In genomic region chr2:145421889-145422212, GRCm38 (mm10) we compare ENCODE assay signal across 26 mouse cellular contexts.
DNase-seq lines count a peak whose midpoint lies in the region; ATAC-seq and TF ChIP-seq lines count a peak whose summit lies in the region.
"Had no signal": no experiment of that assay in that cellular context is flagged by ENCODE, and none has a peak within 500 bp of the region (broad histone marks: within the 10 kb centered on the region; RNA-seq: fewer than 3 reads in every experiment).

No protein-coding gene starts in this region.

- no peak for TF ChIP-seq CTCF in midbrain, postnatal 0 days (IDR thresholded peaks at IDR 0.05)
- no peak for TF ChIP-seq CTCF in liver, postnatal 0 days (IDR thresholded peaks at IDR 0.05; ENCODE audit: low read depth)

- H3K27me3 ChIP-seq in kidney, embryonic 16.5 days (ENCODE audit: insufficient read depth, low read length) = no peaks in the 10 kb centered on the region
- H3K27me3 ChIP-seq in midbrain, embryonic 13.5 days = no peaks in the 10 kb centered on the region
- no peaks in the 10 kb centered on the region for H3K27me3 ChIP-seq in midbrain, postnatal 0 days (ENCODE audit: insufficient read depth, low read length)
- no peaks in the 10 kb centered on the region for H3K27me3 ChIP-seq in hindbrain, embryonic 12.5 days
- no peaks in the 10 kb centered on the region for H3K27me3 ChIP-seq in hindbrain, embryonic 14.5 days (ENCODE audit: control insufficient read depth, insufficient read depth, low read length)
- no peaks in the 10 kb centered on the region for H3K27me3 ChIP-seq in liver, postnatal 0 days (ENCODE audit: insufficient read depth, low read length)
- H3K27me3 ChIP-seq: forebrain, embryonic 13.5 days; neural tube, embryonic 13.5 days; stomach, embryonic 15.5 days had no signal

- 0 out of 2 replicates have a peak, but pooled peaks have one; percentile 19 for ATAC-seq in kidney, embryonic 16.5 days (ENCODE audit: low FRiP score, low TSS enrichment)
- ATAC-seq in midbrain, embryonic 13.5 days = peak; percentile 61; the same call in 1 of the 2 replicates
- ATAC-seq in midbrain, postnatal 0 days (ENCODE audit: low FRiP score) = no peak
- ATAC-seq in hindbrain, embryonic 12.5 days (ENCODE audit: low FRiP score) = peak; percentile 66
- ATAC-seq in hindbrain, embryonic 14.5 days (ENCODE audit: low FRiP score) = 0 out of 2 replicates have a peak, but pooled peaks have one; percentile 31
- no peak for ATAC-seq in liver, postnatal 0 days
- ATAC-seq: forebrain, embryonic 13.5 days; inflammation-experienced regulatory T-cells, adult 6 months had no signal

- H3K27ac ChIP-seq in kidney, embryonic 16.5 days (ENCODE audit: low read length) = no peak overlapping the region
- peak overlapping the region; percentile 31 for H3K27ac ChIP-seq in midbrain, embryonic 13.5 days
- H3K27ac ChIP-seq in midbrain, postnatal 0 days (ENCODE audit: low read depth, low read length) = no peak overlapping the region
- peak overlapping the region; percentile 49 for H3K27ac ChIP-seq in hindbrain, embryonic 12.5 days
- H3K27ac ChIP-seq in hindbrain, embryonic 14.5 days = no peak overlapping the region
- H3K27ac ChIP-seq in liver, postnatal 0 days (ENCODE audit: low read depth) = no peak overlapping the region
- H3K27ac ChIP-seq: forebrain, embryonic 13.5 days; liver, embryonic 14.5 days; neural tube, embryonic 13.5 days; stomach, embryonic 15.5 days had no signal

- no peaks in the 10 kb centered on the region for H3K4me1 ChIP-seq in kidney, embryonic 16.5 days (ENCODE audit: insufficient read depth, low read length)
- H3K4me1 ChIP-seq in midbrain, embryonic 13.5 days (replicated peaks) = peaks cover 11% of the 10 kb centered on the region
- no peaks in the 10 kb centered on the region for H3K4me1 ChIP-seq in midbrain, postnatal 0 days (ENCODE audit: insufficient read depth, low read length)
- peaks cover 13% of the 10 kb centered on the region for H3K4me1 ChIP-seq in hindbrain, embryonic 12.5 days
- peaks cover 11% of the 10 kb centered on the region; the same call in 1 of the 2 replicates for H3K4me1 ChIP-seq in hindbrain, embryonic 14.5 days (replicated peaks; ENCODE audit: control insufficient read depth, insufficient read depth, low read length)
- no peaks in the 10 kb centered on the region for H3K4me1 ChIP-seq in liver, postnatal 0 days (ENCODE audit: insufficient read depth)
- H3K4me1 ChIP-seq: forebrain, embryonic 13.5 days; stomach, embryonic 15.5 days had no signal

- 62% methylated on average over 3 of the region's 3 CpGs for WGBS in kidney, embryonic 16.5 days
- WGBS in midbrain, embryonic 13.5 days = 68% methylated on average over 3 of the region's 3 CpGs
- WGBS in midbrain, postnatal 0 days = 48% methylated on average over 3 of the region's 3 CpGs
- 54% methylated on average over 3 of the region's 3 CpGs for WGBS in hindbrain, embryonic 12.5 days
- WGBS in hindbrain, embryonic 14.5 days = 47% methylated on average over 3 of the region's 3 CpGs
- 71% methylated on average over 3 of the region's 3 CpGs for WGBS in liver, postnatal 0 days (ENCODE audit: insufficient replicate concordance)

- no peaks in the 10 kb centered on the region for H3K9me3 ChIP-seq in kidney, embryonic 16.5 days (ENCODE audit: low read length)
- 0 out of 2 replicates have a peak, but pooled peaks cover 3% of the 10 kb centered on the region for H3K9me3 ChIP-seq in midbrain, embryonic 13.5 days
- no peaks in the 10 kb centered on the region for H3K9me3 ChIP-seq in midbrain, postnatal 0 days (ENCODE audit: low read length)
- H3K9me3 ChIP-seq in hindbrain, embryonic 12.5 days (replicated peaks) = no peaks in the 10 kb centered on the region
- no peaks in the 10 kb centered on the region for H3K9me3 ChIP-seq in hindbrain, embryonic 14.5 days (ENCODE audit: control insufficient read depth, low read length)
- no peaks in the 10 kb centered on the region for H3K9me3 ChIP-seq in liver, postnatal 0 days (ENCODE audit: low read length)
- H3K9me3 ChIP-seq: forebrain, embryonic 13.5 days; neural tube, embryonic 13.5 days; stomach, embryonic 15.5 days had no signal

- DNase-seq in kidney, adult 9 months = no peak
- DNase-seq in midbrain, postnatal 0 days (ENCODE audit: low spot score) = no peak
- no peak for DNase-seq in hindbrain, embryonic 14.5 days (ENCODE audit: low spot score)
- DNase-seq in liver, postnatal 0 days = no peak
- no peak for DNase-seq in lung, postnatal 25 days (ENCODE audit: low spot score)
- DNase-seq: adrenal gland, adult 2 months; B cell, adult 2 months; cerebellum, adult 2 months; gastrocnemius, postnatal 25 days; heart, adult 18-20 months; heart, postnatal 4 days; kidney, adult 18-20 months; kidney, postnatal 10 days; liver; lung, embryonic 14.5 days; lung, postnatal 14 days; right cerebral cortex, postnatal 25 days had no signal

- H3K9ac ChIP-seq in kidney, embryonic 16.5 days (replicated peaks; ENCODE audit: low read length) = no peak overlapping the region
- H3K9ac ChIP-seq in midbrain, embryonic 13.5 days (replicated peaks) = no peak overlapping the region
- H3K9ac ChIP-seq in midbrain, postnatal 0 days (replicated peaks; ENCODE audit: low read length, poor library complexity, severe bottlenecking) = no peak overlapping the region
- H3K9ac ChIP-seq in hindbrain, embryonic 12.5 days = no peak overlapping the region
- no peak overlapping the region for H3K9ac ChIP-seq in hindbrain, embryonic 14.5 days
- H3K9ac ChIP-seq in liver, postnatal 0 days (replicated peaks) = no peak overlapping the region
- H3K9ac ChIP-seq: forebrain, embryonic 13.5 days; liver, embryonic 14.5 days; lung, embryonic 14.5 days; neural tube, embryonic 13.5 days; stomach, embryonic 15.5 days had no signal

- no peak overlapping the region for H3K4me3 ChIP-seq in kidney, embryonic 16.5 days (ENCODE audit: low read length)
- H3K4me3 ChIP-seq in midbrain, embryonic 13.5 days (replicated peaks) = no peak overlapping the region
- H3K4me3 ChIP-seq in midbrain, postnatal 0 days (ENCODE audit: low read depth, low read length) = no peak overlapping the region
- H3K4me3 ChIP-seq in hindbrain, embryonic 12.5 days = no peak overlapping the region
- no peak overlapping the region for H3K4me3 ChIP-seq in hindbrain, embryonic 14.5 days (replicated peaks; ENCODE audit: low read length)
- no peak overlapping the region for H3K4me3 ChIP-seq in liver, postnatal 0 days (ENCODE audit: low read depth, low read length)
- H3K4me3 ChIP-seq: forebrain, embryonic 13.5 days; neural tube, embryonic 13.5 days; stomach, embryonic 15.5 days had no signal

- TF ChIP-seq EP300 in liver, postnatal 0 days (IDR thresholded peaks at IDR 0.05; ENCODE audit: low read depth) = no peak

- no peak overlapping the region for H3K4me2 ChIP-seq in kidney, embryonic 16.5 days (replicated peaks; ENCODE audit: low read depth, low read length)
- no peak overlapping the region for H3K4me2 ChIP-seq in midbrain, embryonic 13.5 days (replicated peaks)
- no peak overlapping the region for H3K4me2 ChIP-seq in midbrain, postnatal 0 days (ENCODE audit: low read depth, low read length, poor library complexity, severe bottlenecking)
- H3K4me2 ChIP-seq in hindbrain, embryonic 12.5 days (replicated peaks) = no peak overlapping the region
- no peak overlapping the region for H3K4me2 ChIP-seq in hindbrain, embryonic 14.5 days (replicated peaks)
- no peak overlapping the region for H3K4me2 ChIP-seq in liver, postnatal 0 days (ENCODE audit: low read depth, low read length)
- H3K4me2 ChIP-seq: forebrain, embryonic 13.5 days; heart, embryonic 11.5 days; lung, embryonic 14.5 days; neural tube, embryonic 13.5 days; stomach, embryonic 15.5 days had no signal

- H3K36me3 ChIP-seq in kidney, embryonic 16.5 days (ENCODE audit: insufficient read depth, low read length) = no peaks in the 10 kb centered on the region
- no peaks in the 10 kb centered on the region for H3K36me3 ChIP-seq in midbrain, embryonic 13.5 days
- no peaks in the 10 kb centered on the region for H3K36me3 ChIP-seq in midbrain, postnatal 0 days (ENCODE audit: insufficient read depth, low read length)
- H3K36me3 ChIP-seq in hindbrain, embryonic 12.5 days = no peaks in the 10 kb centered on the region
- no peaks in the 10 kb centered on the region for H3K36me3 ChIP-seq in hindbrain, embryonic 14.5 days (replicated peaks; ENCODE audit: control insufficient read depth, insufficient read depth)
- H3K36me3 ChIP-seq in liver, postnatal 0 days (replicated peaks; ENCODE audit: insufficient read depth, low read length) = no peaks in the 10 kb centered on the region
- H3K36me3 ChIP-seq: neural tube, embryonic 13.5 days; stomach, embryonic 15.5 days had no signal

Comparison
In these comparisons a context has a peak if more than half of its experiments do, and no peak if none do; other contexts are left out.
1. ATAC-seq: peak in kidney, embryonic 16.5 days (single experiment), midbrain, embryonic 13.5 days (single experiment), hindbrain, embryonic 12.5 days (single experiment) and hindbrain, embryonic 14.5 days (single experiment); none in midbrain, postnatal 0 days (single experiment) and liver, postnatal 0 days (single experiment).
2. H3K27ac ChIP-seq: peak in midbrain, embryonic 13.5 days (single experiment) and hindbrain, embryonic 12.5 days (single experiment); none in kidney, embryonic 16.5 days (single experiment), midbrain, postnatal 0 days (single experiment), hindbrain, embryonic 14.5 days (single experiment) and liver, postnatal 0 days (single experiment).